Mouse (Mus musculus): Measurements from ENCODE around the gene Stip1.

Stip1 gene

DNA sequence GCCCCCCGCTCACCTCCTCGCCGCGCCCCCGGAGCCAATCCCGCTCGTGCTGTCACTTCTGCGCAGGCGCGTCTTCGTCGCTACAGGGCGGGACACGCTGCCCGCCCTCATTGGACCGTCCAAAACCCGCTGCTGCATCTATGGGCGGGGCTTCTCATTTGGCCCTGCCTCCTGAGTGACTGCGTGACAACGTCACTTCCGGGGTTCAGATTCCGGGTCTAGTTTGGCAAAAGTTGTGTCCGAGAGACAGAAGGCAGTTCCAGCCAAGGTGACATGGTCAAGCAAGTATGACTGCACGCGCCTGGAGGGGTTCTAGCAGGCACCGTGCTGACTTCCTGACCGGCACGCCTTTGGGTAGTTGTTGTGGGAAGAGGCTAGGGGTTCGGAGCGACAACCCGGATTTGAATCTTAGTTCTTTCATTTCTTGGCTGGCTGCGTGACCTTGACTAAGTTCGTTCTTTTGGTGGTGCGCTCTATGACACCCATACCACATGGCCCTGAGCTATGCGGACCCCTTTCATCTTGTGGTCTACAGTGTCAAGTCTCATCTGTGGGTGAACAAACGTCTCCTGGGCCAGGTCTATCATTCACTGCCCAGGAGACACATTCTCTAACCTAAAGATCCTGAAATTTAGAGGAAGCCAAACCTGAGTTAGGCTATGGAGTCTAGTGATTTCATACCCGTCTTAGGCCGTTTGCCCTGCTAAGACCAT, 59.2 kb downstream of the Stip1 start, which contains the start of gene Fkbp2:
Gene Fkbp2, minus strand, starts transcription at position 121 of the 713 bp plus-strand sequence.
- peak; percentile 99 for DNase-seq

DNA sequence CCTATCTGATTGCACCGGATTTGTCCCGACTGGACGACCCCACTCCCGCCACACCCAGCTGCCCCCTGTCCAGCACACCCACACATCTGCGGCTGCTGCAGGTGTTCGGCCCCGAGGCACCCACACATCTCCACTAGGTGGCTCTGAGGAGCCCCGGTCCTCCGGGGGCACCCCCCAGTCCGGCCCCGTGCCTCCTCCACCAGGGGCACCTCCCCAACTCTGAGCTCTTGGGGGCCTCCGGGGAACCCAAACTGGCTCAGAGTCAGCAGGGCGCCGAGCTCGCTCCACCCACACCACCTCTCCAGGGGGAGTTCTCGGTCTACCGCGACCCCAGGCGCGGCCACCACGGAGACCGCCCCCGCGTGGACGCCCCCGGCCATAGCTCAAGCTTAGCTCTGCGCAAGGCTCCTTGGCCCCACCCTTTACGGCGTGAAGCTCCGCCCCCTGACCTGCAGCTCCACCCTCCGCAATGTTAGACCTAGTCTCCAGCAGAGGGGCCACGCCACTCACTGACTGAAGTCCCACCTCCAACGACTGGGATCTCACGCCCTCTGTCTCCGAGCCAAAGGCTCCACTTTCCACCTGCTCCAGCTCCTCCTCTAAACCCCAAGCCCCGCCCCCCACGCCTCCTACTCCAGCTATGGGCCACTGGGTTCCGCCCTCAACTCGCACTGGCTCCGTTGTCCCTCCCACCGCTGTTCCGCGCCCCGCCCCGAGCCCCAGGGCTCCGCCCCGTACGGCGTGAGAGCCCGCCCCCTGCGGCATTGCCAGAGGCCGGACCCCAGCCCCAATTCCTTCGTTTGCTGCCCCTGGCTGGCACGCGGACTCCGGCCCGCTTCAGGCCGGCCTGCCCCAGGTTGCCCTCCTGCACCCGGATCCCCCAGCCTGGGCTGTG, 60.0 kb downstream of the Stip1 start:
- DNase-seq, result peak; percentile 100

DNA sequence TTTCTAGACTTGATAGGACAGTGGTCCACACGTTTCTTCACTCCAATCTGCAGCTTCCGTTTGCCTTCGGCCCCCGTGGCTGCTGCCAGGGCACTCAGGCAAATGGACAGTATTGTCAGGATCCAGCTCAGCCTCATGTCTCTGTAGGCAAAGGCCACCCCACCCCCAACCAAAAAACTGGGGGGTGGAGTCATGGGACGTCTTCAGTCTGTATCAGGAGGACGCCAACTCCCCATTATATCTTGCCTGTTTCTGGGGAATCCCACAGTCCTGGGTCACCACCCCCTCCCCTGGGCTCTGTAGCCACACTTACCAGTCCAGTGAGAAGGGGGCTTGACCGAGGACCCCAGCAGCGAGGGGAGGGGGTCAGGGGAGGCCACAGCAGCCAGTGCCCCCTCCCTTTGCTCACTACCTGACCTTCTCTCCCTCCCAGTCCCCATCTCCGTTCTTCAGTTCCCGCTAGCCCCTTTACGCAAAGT, 60.7 kb downstream of the Stip1 start:
- DNase-seq, result peak; percentile 78

DNA sequence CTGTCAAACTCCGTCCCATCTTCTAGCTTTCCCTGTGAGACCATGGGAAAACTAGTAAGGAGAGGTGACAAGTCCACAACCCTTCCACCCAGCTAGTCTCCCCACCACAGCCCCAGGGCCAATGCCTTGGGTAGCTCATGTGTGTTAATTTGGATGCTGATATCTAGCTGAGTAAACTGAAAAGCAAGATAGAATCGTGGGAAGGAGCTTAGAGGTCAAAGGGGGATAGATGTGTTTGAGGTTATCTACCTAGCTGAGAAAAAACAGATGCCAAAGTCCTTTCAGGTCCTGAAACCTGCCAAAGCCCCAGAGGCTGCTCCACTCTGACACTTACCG, 61.2 kb downstream of the Stip1 start:
- no peak for DNase-seq

DNA sequence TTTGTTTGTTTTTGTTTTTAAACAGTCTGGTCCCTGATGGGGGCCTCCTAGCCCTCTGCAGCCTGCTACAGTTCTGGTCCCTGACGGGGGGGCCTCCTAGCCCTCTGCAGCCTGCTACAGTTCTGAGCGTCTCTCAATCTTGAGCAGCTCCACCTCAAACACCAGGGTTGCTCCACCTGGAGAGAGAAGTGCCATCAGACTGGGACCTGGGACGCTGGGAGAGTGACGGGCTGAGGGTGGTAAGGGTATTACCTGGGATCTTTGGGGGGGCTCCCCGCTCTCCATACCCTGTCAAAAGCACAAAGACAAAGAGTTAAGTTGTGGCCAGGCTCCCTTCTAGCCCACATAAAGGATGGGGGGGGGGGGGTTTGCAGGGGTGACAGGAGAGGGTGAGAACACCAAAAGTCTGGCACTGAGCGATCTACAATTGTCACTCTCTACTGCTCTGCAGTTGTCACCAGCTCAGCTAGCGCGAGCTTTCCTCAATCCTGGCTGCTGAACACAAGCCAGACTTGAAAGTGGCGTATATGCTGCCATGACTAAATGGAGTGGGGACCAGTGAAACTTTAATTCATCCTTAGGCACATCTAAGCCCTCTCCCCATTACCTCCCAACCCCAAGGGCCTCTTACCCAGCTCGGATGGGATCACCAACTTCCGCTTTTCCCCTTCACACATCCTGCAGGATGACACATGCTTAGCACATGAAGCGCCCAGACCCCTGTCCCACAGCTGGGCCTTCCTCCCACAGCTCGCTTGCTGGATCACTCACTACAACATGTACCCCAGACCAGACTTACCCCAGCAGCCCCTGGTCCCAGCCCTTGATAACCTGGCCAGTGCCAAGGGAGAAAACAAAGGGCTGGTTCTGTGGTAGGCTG, 61.8 kb downstream of the Stip1 start:
- DNase-seq, result no peak

DNA sequence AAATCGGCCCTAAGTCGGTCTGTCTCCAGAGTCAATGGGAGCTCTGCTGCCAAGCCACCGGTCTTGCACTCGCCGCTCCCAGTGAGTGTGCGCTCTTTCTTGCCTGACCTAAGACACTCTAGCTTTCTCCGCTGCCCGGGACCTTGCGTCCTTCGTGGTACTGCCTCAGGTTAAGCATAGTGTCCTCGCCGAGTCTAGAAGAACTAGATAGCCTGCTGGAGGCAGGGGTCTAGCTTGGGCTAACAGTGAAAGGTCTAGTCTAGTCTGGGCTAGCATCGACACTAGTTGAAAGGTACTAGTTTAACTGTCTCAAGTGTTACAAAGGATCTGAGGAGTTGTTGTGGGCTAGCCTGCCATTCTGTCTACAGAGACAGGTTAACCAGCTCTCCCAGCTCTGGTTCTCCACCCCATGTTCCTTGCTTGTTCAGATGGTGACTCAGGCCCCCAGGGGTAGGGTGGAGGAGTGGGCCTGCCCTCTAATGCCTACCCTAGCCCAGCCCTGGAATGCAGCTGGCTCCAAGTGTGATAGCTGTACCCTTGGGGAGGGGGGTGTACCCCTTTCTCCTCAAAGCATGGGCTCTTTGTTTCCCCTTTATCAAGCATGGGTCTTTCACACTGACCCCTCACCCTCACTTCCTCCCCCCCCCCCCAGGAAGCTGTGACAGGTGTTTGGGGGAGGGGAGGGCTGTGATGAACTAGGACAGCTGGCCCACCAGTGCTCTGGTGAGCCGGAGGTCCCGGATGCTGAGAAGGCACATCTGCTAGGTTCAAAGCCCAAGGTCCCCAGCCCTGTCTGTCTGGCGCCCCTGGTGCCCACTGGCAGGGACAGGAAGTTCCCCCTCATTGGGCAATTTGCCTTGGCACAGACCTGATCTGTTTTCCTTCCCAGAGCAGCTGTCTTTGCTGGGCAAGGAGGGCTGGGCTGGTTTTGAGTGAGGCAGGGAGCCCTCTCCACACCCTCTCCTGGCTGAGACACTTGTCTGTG, 63.9 kb downstream of the Stip1 start, which contains the start of gene Plcb3:
Gene Plcb3, minus strand, starts transcription at position 934 of the 985 bp plus-strand sequence.
- peak; percentile 82 for DNase-seq

DNA sequence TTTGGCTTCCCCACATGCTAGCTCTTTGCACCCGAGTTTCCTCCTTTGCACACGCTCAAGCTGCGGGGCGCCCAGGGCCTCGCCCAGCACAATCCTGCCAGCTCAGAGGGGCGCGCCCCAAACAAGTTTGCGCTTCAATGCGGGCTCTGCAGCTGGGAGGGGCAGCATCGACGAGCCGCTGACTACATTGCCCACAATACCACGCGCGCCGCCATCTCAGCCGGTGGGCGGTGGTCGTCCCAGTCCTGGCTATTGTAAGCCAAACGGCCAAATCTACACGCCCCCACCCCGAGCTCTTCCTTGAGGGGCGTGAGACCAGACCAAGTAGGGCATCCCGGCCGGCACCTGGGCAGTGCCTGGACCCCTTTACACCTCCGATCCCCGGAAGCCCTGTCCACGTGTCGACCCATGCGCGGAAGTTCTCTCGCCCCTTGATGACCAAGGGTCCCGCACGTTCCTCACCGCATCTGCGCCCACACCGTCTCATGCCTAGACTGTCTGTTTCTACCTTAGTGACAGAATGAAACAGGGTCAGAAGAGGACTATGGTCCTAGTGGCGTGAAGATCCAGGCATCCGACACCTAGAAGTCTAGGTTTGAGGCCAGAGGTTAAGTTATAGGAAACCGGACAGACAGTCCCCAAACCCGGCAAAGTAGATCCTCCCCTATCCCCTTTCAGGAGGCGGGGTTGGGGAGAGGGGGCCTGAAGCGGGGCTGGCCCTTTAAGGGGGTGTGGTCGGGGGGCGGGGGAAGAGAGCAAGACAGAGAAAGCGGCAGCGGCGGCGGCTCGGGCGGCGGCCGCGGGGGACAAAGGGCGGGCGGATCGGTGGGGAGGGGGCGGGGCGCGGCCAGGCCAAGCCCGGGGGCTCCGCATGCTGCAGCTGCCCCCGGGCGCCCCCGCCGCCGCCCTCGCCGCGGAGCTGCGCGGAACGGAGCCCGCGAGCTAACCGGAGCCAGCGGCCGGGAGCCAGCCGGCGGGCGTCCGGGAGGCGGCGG, 65.3 kb downstream of the Stip1 start, which contains the start of gene Ppp1r14b:
Gene Ppp1r14b, plus strand, starts transcription at position 758 of the 995 bp plus-strand sequence.
- peak; percentile 74 for DNase-seq

DNA sequence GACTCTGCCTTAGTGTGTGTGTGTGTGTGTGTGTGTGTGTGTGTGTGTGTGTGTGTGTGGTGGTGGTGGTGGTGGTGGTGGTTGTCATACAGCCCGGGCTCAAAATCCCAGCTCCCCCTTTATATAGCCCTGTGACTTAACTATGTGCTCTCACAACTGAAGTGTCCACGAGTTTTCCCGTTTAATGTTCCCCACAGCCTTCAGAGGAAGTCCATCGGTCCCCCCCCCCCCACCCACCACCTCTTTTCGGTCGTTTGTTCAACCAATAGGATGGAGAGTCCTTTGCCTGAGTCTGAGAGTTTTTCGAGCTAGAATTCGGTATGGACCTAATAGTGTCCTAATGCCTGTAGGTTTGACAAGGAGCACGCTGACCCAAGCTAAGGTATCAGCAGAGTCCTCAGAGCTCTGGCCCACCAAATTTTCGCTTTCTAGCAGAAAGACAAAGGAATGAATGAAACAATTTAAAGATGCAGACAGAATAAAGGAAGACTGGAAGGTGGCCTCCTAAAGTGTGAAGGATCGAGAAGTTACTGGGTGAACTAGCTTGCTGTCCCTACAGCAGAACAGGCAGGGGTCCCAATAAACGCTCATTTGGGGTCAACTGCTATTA, 66.1 kb downstream of the Stip1 start:
- no peak for DNase-seq

DNA sequence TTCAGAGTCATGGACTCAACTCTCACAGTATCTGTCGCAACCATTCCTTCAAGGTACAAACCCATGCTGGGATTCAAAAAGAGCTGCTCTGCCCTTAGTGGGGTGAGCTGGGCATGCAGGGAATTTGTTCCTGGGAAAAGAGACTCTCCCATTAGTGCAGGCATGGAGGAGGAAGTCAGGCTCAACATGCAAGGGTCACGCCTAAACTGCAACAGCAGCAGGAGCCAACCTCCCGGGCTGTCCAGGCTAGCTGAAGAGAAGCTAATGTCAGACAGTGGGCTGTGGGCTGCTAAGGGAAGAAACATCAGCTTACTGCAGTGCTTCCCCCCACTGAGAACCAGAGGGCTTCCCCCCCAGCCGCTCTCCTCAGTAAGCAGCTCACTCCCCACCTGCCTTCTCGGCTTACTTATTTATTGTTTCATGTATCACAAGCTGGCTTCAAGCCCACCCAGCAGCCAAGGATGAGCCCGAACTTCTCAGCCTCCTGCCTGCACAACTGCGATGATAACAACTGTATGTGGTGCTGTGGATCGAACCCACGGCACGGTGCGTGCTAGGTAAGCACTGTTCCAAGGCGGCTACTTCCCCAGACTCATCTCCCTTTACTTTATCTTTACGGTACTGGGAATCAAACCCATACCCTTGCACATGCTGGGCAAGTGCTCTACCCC, 67.4 kb downstream of the Stip1 start:
- DNase-seq, result no peak

DNA sequence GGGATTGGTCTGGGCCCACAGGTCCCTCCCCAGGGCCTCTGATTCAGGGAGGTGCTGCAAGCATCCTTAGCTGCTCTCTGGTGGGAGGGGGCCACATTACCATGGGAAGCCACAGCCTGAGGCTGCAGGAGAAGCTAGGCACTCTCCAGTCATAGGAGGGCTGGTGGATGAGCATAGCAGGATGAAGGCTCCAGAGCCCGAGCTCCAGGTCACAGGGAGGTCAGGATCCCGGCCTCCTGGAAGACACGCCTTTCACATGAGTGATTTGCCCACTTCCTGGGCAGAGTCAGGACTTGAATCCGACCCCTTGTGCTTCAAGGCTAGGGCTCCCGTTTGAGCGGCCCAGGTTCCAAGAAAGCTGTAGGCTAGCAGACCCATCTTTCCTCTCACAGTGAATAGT, 68.1 kb downstream of the Stip1 start:
- no peak for DNase-seq
